Mouse (Mus musculus) olfactory bulb, adult 2 months (tissue): ENCODE data around the gene Cacnb1.

ENCODE experiments used
- CTCF ChIP-seq: fragments of 200-500 bp; IDR thresholded peaks from 2 replicates; pipeline ENCODE4 v1.5.1; 2012; ENCODE audit warnings: low read depth, mild to moderate bottlenecking, low read length, moderate library complexity; ENCODE audit not compliant: insufficient read depth
- POLR2A ChIP-seq: fragments of 200-500 bp; IDR thresholded peaks from 2 replicates; pipeline ENCODE4 v1.6.1; 2012; ENCODE audit warnings: mild to moderate bottlenecking, low read depth, low read length, moderate library complexity; ENCODE audit not compliant: insufficient read depth

DNA sequence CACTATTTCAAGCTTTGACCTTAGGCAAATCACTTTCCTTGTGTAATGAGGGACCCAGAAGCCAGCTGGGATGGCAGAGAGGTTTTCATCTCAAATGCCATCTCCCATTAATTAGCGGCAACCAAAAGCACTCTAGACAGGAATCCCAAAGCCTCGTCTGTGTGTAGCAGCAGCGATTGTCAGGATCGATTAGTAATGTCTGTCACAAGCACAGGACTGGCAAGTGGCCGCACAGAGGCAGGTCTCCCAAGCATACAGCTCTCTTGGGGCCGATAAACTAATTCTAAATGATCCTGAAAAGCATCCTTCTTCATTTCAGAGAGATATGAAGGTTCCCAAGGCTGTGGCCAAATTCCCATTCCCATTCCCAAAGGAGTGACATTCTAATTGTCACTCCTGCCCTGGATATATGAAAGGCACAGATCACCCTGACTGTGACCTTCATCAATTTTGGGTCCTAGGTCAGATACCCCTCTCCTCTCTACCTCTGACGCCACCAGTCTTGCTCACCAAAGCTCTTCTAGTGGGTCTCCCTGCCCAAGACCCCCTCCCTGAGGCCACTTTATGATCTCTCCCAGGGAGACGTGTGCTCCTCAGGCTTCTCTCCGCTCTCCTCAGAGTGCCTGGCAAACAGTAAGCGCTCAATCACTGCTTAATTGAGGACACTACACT, 42.9 kb downstream of the Cacnb1 start:
- TF ChIP-seq CTCF, result no peak
- TF ChIP-seq POLR2A, result no peak
